ENCODE assay signal across 8 mouse cellular contexts in the genomic region with DNA sequence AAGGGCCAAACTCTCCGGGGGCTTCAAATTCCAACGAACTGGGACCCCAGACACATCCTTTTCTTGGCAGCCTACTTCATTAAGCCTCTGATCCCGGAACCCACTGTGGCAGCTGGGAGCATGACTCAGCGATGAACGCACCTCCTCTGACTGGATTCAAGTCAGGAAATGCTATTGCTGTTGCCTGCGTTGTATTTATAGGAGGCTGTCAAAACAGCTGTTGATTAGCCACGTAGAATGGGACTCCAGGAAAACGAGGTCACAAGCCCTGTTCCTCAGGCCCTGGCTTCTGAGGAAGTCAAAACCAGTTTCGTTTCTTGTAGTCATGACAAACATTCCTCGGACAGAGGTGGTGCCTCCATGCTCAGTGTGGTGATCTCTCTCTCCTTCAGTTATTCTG.
DNase-seq lines count a peak whose midpoint lies in the region; ATAC-seq lines count a peak whose summit lies in the region.

No protein-coding gene starts in this region.

- no peaks in the 10 kb centered on the region for H3K9me3 ChIP-seq in embryonic facial prominence, embryonic 14.5 days (ENCODE audit: control insufficient read depth, low read length)

- H3K27me3 ChIP-seq in embryonic facial prominence, embryonic 14.5 days (replicated peaks; ENCODE audit: control insufficient read depth, insufficient read depth, low read length) = no peaks in the 10 kb centered on the region

- no peak overlapping the region for H3K4me3 ChIP-seq in embryonic facial prominence, embryonic 14.5 days (ENCODE audit: low read depth, low read length)

- 0 out of 2 replicates have a peak overlapping the region, but pooled peaks have one; percentile 7 for H3K4me2 ChIP-seq in embryonic facial prominence, embryonic 14.5 days (ENCODE audit: low read depth, low read length)

- no peaks in the 10 kb centered on the region for H3K36me3 ChIP-seq in embryonic facial prominence, embryonic 14.5 days (ENCODE audit: control insufficient read depth, insufficient read depth, low read length)

- peak; percentile 24 for DNase-seq in embryo, embryonic 10 days (ENCODE audit: low spot score)
- DNase-seq in embryo, embryonic 9.5 days (ENCODE audit: extremely low spot score) = no peak
- DNase-seq in 3134 (ENCODE audit: extremely low read depth, insufficient read length, low spot score) = peak; percentile 47
- peak; percentile 76 for DNase-seq in embryonic facial prominence, embryonic 14.5 days (ENCODE audit: low spot score)
- DNase-seq in kidney, adult 8-10 months = peak; percentile 20 to 26
- DNase-seq in neural tube, embryonic 10.5 days (ENCODE audit: extremely low spot score, low spot score) = no peak
- no peak for DNase-seq in testis, postnatal 14 days (ENCODE audit: low spot score)

- H3K4me1 ChIP-seq in embryonic facial prominence, embryonic 14.5 days (ENCODE audit: control insufficient read depth, insufficient read depth, low read length) = 0 out of 2 replicates have a peak, but pooled peaks cover 6% of the 10 kb centered on the region

- 0 out of 2 replicates have a peak, but pooled peaks have one; percentile 41 for ATAC-seq in embryonic facial prominence, embryonic 14.5 days (ENCODE audit: low read depth)
- ATAC-seq in megakaryocyte, adult 5-6 weeks (ENCODE audit: poor library complexity, severe bottlenecking) = peak; percentile 67

- WGBS in embryonic facial prominence, embryonic 14.5 days = 28% methylated on average over 10 of the region's 10 CpGs

- no peak overlapping the region; the same call in none of the 2 replicates for H3K27ac ChIP-seq in embryonic facial prominence, embryonic 14.5 days (replicated peaks; ENCODE audit: low read depth, low read length)

- H3K9ac ChIP-seq in embryonic facial prominence, embryonic 14.5 days (ENCODE audit: low read depth, low read length) = no peak overlapping the region

Comparison
In these comparisons a context has a peak if more than half of its experiments do, and no peak if none do; other contexts are left out.
1. DNase-seq: peak in embryo, embryonic 10 days (single experiment), 3134 (single experiment), embryonic facial prominence, embryonic 14.5 days (single experiment) and kidney, adult 8-10 months (2 of 2); none in embryo, embryonic 9.5 days (single experiment), neural tube, embryonic 10.5 days (single experiment) and testis, postnatal 14 days (single experiment).